Mouse (Mus musculus) olfactory bulb, adult 2 months (tissue): ENCODE data around the gene Mllt1. TPM values are rescaled to one million over a fixed set of nuclear protein-coding genes. Genes with fewer than 3 reads are reported as not detected.

Experiments
- H3K27ac ChIP-seq: fragments of 200-500 bp; 2 replicates; pipeline ENCODE4 v1.5.1; 2012; ENCODE audit warnings: low read depth, low read length; ENCODE audit not compliant: insufficient read depth
- H3K4me1 ChIP-seq: fragments of 200-500 bp; 2 replicates; pipeline ENCODE4 v1.6.1; 2012; ENCODE audit warnings: low read length; ENCODE audit not compliant: control insufficient read depth, insufficient read depth
- H3K4me3 ChIP-seq: fragments of 200-500 bp; 2 replicates; pipeline ENCODE4 v1.5.1; 2012; ENCODE audit warnings: mild to moderate bottlenecking, low read depth, low read length, moderate library complexity; ENCODE audit not compliant: insufficient read depth
- CTCF ChIP-seq: fragments of 200-500 bp; IDR thresholded peaks from 2 replicates; pipeline ENCODE4 v1.5.1; 2012; ENCODE audit warnings: low read depth, mild to moderate bottlenecking, low read length, moderate library complexity; ENCODE audit not compliant: insufficient read depth
- POLR2A ChIP-seq: fragments of 200-500 bp; IDR thresholded peaks from 2 replicates; pipeline ENCODE4 v1.6.1; 2012; ENCODE audit warnings: mild to moderate bottlenecking, low read depth, low read length, moderate library complexity; ENCODE audit not compliant: insufficient read depth
- WGBS: fragments of 180-500 bp; shearing (Covaris S2); methylation state at CpG from one replicate; pipeline ENCODE4 v1.1.7; 2018; 5-methylcytosine and 5-hydroxymethylcytosine counted together
- polyA plus RNA-seq: library from polyadenylated mRNA; stranded (reverse); fragments of >200 nt; gene quantifications from 2 replicates; pipeline ENCODE4 v1.2.4, GENCODE M21; 2012; ENCODE audit warnings: low replicate concordance; ENCODE audit not compliant: missing spikeins, insufficient read depth, insufficient read length

Gene Mllt1
- polyA plus RNA-seq, 1 experiment: not detected

DNA sequence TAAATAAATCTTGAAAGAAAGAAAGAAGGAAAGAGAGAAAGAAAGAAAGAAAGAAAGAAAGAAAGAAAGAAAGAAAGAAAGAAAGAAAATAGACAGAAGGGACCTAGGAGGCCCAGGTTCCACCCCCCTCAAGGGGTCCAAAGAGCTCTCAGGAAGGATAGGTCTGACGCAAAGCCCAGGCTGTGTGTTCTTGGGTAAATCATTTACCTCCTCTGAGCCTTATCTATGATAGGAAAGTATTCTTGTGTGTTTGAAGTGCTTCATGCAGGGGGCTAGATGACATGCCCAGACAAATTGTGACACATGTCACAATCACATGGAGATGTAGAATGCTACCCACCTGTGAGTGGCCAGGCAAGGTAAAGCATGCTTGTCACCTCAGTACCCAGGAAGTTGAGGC lies 17.4 kb upstream of the Mllt1 start:
- no peak for TF ChIP-seq CTCF
- no peak for TF ChIP-seq POLR2A
- WGBS: 90% methylated on average over 1 of the region's 1 CpGs
- Histone ChIP-seq H3K4me1 (no peaks in the 10 kb centered on the region), H3K4me3 (no peak overlapping the region), H3K27ac (no peak overlapping the region)

DNA sequence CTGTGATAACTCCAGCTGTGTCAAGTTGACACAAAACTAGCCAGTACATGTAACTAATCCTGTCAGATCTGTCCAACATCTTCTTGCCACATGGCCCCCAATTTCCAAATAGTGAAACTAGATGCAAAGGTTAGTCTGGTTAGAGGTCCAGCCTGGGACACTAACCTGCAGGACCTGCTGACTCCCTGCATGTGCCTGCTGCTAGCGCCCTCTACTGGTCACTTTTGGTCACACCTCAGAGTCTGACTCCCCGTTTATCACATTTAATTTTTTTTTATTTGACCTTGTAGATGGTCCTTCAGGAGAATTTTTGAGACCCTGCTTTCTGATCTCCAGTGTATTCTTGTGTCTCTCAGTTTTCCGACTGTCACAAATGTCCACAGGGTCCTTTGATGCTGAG lies 15.7 kb upstream of the Mllt1 start:
- 20% methylated on average over 3 of the region's 3 CpGs for WGBS
- no peak overlapping the region for H3K4me3 ChIP-seq
- H3K27ac ChIP-seq: no peak overlapping the region
- H3K4me1 ChIP-seq: no peaks in the 10 kb centered on the region
- TF ChIP-seq CTCF: peak; percentile 49; the same call in 1 of the 2 replicates
- TF ChIP-seq POLR2A: no peak

DNA sequence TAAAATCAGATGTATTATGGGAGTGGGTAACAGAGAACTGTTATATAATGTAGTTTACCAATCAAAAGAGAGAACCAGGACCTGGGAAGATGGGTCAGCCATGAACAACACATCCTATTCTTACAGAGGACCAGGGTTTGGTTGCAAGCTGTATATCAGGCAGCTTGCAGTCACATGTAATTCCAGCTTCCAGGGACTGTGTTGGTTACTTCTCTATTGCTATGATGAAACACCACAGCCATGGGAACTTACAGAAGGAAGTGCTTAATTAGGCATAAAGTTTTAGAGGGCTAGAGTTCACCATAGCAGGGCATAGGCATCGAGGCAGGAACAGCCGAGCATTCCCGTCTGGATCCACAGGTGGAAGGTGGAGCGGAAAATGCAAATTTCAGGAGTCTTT lies 3.5 kb upstream of the Mllt1 start:
- 83% methylated on average over 4 of the region's 4 CpGs for WGBS

DNA sequence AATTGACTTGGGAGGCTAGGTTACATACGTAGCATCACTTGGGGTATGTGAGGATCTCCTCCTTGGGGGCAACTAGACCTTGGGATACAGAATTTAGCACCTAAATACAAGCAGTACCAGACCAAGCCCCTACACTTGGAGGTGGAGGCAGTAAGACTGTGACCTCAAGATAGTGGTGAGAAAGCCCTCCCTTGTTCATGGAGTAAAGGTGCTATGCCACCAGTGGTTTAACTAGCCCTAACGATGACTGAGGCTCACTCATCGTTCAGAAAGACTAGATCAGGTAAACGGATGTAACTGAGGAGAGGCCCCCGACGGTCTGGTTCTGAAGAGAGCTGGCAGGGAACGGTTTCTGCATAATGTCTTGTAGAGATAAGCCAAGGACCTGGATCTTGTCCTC lies 1.5 kb upstream of the Mllt1 start:
- Histone ChIP-seq H3K4me1 (peaks cover 28% of the 10 kb centered on the region), H3K27ac (no peak overlapping the region), H3K4me3 (no peak overlapping the region)
- TF ChIP-seq POLR2A (no peak), CTCF (no peak)
- WGBS: 93% methylated on average over 7 of the region's 7 CpGs

More for the DNA sequence above, 3.5 kb upstream of the Mllt1 start:
- H3K4me3 ChIP-seq: no peak overlapping the region
- H3K27ac ChIP-seq: no peak overlapping the region
- H3K4me1 ChIP-seq: peaks cover 11% of the 10 kb centered on the region
- TF ChIP-seq POLR2A (no peak), CTCF (no peak)

DNA sequence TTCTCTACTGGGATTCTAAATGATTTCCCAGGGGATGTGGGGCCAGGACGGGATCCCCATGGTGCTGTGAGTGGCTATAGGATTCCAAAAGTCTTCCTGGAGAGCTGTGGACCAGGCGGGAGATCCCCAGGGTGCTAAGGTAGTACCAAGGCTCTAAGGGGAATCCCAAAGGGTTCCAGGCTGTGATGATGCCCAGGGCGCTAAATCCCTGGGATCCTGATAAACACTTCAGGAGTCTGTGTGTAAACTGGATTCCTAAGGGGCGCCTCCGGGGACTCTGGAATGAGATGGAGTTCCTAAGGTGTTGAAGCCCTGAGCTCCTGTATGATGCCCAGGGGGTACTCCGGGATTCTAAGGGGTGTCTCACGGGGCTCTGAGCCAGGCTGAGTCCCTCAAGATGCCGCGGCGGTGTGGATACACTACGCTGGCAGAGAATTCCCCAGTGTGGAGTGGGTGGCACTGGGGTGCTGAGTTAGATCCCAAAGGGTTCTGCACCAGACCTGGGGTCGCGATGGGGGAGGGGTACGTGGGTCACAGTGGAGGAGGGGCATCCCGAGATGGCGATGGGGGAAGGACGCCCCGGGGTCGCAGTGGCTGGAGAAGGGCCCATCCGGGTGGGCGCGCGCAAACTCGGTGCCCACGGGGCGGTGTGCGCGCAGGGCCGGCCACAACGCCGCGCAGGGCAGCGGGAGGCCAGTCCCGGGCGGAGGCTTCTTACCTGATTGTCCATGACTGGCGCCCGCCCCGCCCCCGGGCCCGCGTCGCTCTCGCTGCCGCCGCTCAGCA lies 477 bp downstream of the Mllt1 start:
- WGBS: 1% methylated on average over 45 of the region's 45 CpGs
- TF ChIP-seq POLR2A (no peak), CTCF (no peak)
- peak overlapping the region; percentile 73 for H3K4me3 ChIP-seq
- peaks cover 42% of the 10 kb centered on the region for H3K4me1 ChIP-seq
- H3K27ac ChIP-seq: no peak overlapping the region

DNA sequence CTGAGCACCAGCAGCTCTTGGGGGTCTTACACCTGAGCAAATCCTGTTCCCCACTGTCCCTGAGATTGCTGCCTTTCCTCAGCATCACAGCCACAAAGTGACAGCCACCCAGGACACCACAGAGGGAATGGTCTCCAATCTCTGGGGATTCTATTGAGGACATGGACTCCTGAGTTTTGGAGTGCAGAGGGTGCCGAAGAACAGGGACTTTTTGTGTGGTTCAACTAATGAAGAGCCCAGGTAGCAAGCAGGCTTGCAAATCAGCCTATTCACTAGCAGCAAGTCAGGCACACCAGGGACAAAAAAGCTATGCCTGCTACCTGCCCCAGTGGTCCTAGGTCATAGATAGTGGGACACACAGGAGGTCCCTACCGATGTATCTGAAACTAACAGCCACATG lies 1.8 kb downstream of the Mllt1 start:
- no peak overlapping the region for H3K4me3 ChIP-seq
- no peak overlapping the region for H3K27ac ChIP-seq
- TF ChIP-seq CTCF (no peak), POLR2A (no peak)
- peaks cover 46% of the 10 kb centered on the region for H3K4me1 ChIP-seq
- 91% methylated on average over 2 of the region's 2 CpGs for WGBS

DNA sequence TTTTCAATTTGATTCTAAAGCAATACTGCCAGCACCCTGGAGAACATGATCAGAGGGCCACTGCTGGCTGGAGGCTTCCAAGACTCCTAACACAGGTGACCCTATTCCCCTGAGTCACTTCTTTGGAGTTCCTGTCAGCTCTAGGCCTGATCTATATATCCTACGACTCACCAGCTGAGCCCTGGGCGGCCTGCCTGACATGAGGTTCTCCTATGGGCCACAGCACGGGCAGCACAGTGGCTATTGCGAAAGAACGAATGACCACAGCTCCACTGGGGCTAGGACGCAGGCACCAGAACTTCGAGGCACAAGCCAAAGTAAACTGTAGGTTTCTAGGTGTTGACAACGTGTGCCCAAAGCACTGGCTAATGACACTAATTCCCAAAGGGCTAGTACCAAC lies 5.2 kb downstream of the Mllt1 start:
- H3K4me1 ChIP-seq: peaks cover 55% of the 10 kb centered on the region
- 92% methylated on average over 8 of the region's 8 CpGs for WGBS
- no peak overlapping the region for H3K27ac ChIP-seq
- TF ChIP-seq CTCF (no peak), POLR2A (no peak)
- H3K4me3 ChIP-seq: no peak overlapping the region

DNA sequence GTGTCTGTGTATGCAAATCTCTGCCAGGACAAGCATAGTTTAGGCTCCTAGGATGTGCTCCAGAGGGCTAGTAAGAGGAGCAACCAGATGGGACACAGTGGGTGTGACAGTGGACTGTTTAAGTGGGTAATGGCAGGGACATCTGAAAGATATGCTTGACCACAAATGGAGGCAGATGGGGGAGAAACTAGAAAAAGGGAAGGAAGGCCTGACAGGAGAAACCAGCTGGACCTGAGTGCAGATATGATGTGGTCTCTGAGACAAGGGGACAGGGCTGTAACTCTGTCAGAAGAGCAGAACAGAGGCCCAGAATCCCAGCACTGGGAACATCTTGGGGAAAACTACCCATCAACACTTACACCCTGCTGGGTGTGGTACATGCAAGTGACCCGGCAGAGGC lies 5.7 kb downstream of the Mllt1 start:
- 74% methylated on average over 1 of the region's 1 CpGs for WGBS
- Histone ChIP-seq H3K27ac (no peak overlapping the region), H3K4me3 (no peak overlapping the region), H3K4me1 (peaks cover 54% of the 10 kb centered on the region)
- TF ChIP-seq CTCF (no peak), POLR2A (no peak)

DNA sequence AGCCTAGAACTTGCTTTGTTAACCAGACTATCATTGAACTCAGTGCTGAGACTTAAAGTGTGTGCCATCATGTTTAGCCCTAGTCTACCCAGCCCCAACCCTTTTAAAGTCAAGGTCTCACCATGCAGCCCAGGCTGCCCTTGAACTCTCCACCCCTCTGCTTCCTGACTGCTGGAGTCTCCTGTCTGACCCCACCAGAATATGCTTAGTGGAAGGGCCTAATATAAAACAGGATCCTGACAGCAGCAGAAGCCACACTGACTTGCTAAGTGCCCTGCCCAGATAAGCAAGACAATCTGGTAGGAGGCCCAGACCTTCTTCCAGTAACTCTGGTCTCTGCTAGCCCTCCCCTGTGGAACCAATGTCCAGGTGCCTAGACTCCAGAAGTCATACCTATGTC lies 6.1 kb downstream of the Mllt1 start:
- TF ChIP-seq CTCF (no peak), POLR2A (no peak)
- Histone ChIP-seq H3K4me3 (no peak overlapping the region), H3K4me1 (peaks cover 50% of the 10 kb centered on the region), H3K27ac (no peak overlapping the region)

DNA sequence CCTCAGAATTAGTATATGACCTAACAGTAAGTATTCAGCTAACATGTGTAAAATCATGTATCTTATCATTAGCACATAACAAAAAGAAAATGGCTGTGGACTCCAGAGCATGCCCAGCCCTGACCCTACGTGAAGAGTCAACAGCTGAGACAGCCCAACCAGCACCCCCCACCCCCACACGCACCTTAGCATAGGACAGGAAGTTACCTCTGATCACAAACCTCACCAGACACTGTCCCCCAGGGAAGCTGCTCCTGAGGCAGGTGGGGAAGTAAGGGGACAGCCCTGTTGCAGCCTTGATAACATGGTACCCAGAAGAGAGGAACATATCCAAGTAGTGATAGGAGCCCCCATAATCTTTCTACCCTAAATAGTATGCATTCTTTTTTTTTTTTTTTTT lies 9.2 kb downstream of the Mllt1 start:
- peaks cover 28% of the 10 kb centered on the region for H3K4me1 ChIP-seq
- H3K4me3 ChIP-seq: no peak overlapping the region
- no peak for TF ChIP-seq POLR2A
- no peak for TF ChIP-seq CTCF
- no peak overlapping the region for H3K27ac ChIP-seq
- 94% methylated on average over 2 of the region's 2 CpGs for WGBS
